Mouse (Mus musculus) hindbrain, embryonic 14.5 days (tissue): Measurements from ENCODE around the gene Birc5. TPM values are rescaled to one million over a fixed set of nuclear protein-coding genes. Genes with fewer than 3 reads are reported as not detected.

Source experiments
- ATAC-seq: fragments of 200-750 bp; cut with Nextera tagmentation; 2 replicates; pipeline ENCODE4 v1.8.0; 2017; ENCODE audit warnings: moderate number of reproducible peaks, mild to moderate bottlenecking, moderate TSS enrichment, moderate library complexity; ENCODE audit not compliant: low FRiP score
- DNase-seq: peaks from one replicate; pipeline ENCODE4 v3.0.0-alpha.2; 2015; ENCODE audit warnings: low spot score
- H3K27ac ChIP-seq: fragments of 300-500 bp; sonication (generic); 2 replicates; pipeline ENCODE4 v1.5.1; 2014; ENCODE audit warnings: mild to moderate bottlenecking, moderate library complexity
- H3K27me3 ChIP-seq: fragments of 300-500 bp; sonication (generic); 2 replicates; pipeline ENCODE4 v1.6.1; 2014; ENCODE audit warnings: mild to moderate bottlenecking, low read length, mixed read lengths; ENCODE audit not compliant: control insufficient read depth, insufficient read depth
- H3K36me3 ChIP-seq: fragments of 300-500 bp; sonication (generic); replicated peaks from 2 replicates; pipeline ENCODE4 v1.6.1; 2014; ENCODE audit not compliant: control insufficient read depth, insufficient read depth
- H3K4me1 ChIP-seq: fragments of 300-500 bp; sonication (generic); replicated peaks from 2 replicates; pipeline ENCODE4 v1.6.1; 2014; ENCODE audit warnings: antibody characterized with exemption, low read length, mixed read lengths; ENCODE audit not compliant: control insufficient read depth, insufficient read depth
- H3K4me2 ChIP-seq: fragments of 300-500 bp; sonication (generic); replicated peaks from 2 replicates; pipeline ENCODE4 v1.6.1; 2014; ENCODE audit warnings: mild to moderate bottlenecking, moderate library complexity
- H3K4me3 ChIP-seq: fragments of 300-500 bp; sonication (generic); replicated peaks from 2 replicates; pipeline ENCODE4 v1.5.1; 2014; ENCODE audit warnings: mild to moderate bottlenecking, low read length
- H3K9ac ChIP-seq: fragments of 300-500 bp; sonication (generic); 2 replicates; pipeline ENCODE4 v1.6.1; 2014
- H3K9me3 ChIP-seq: fragments of 300-500 bp; sonication (generic); 2 replicates; pipeline ENCODE4 v1.6.1; 2016; ENCODE audit warnings: low read length; ENCODE audit not compliant: control insufficient read depth
- WGBS: fragments of 180-500 bp; shearing (Covaris S2); extraction: QIAGEN DNeasy Blood & Tissue Kit; methylation state at CpG from one replicate; pipeline ENCODE4 v1.1.7; 2014; 5-methylcytosine and 5-hydroxymethylcytosine counted together
- polyA plus RNA-seq: library from polyadenylated mRNA; unstranded; fragments of >200 nt; fragmentation: Nextera tagmentation; extraction: Ambion mirVana; gene quantifications from 2 replicates; pipeline ENCODE4 v1.2.1, GENCODE M21; 2014

Gene Birc5
- polyA plus RNA-seq, 1 experiment from 2014 or later = 35.5 TPM

DNA sequence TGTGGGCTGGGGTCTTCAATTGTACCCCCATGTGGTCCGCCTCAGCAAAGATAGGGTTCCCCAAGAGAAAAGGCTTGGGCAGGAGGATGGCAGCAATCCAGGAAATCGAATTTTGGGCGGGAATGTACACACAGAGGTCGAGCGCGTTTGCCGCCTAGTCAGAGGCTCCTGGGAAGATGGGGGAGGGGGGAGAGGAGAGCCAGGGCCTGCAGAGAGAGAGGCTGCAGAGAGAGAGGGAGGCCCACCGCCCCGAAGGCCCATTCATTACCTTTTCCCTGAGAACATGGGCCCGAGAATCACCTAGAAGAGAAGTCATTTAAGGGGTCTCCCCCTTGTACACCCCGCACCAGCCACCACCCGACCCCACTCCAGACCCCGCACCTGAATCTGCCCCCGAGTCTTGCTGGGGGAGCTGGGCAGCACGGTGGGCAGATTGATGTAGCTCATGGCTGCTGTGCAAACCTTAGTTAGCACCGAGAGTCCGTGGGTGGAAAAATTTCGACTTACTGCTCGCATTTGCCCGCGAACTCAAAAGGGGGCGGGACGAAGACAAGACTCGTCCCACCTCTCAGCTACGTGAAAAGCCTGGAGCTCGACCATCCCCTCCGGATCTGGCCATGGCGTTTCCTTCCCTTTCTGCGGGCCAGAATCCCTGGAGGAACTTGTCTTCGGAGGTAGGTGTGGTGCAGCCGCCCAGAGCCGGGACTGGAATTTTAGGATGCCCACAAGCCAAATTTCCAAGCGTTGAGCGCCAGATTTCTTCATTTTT is 23.5 kb upstream of the Birc5 start, which contains the start of the genes Afmid and Tk1:
TSS of gene Afmid (plus strand) at position 592 of the 769 bp plus-strand sequence.
TSS of gene Tk1 (minus strand) at position 760 of the 769 bp plus-strand sequence.
- peak within 1 kb of the TSS; percentile 35 for H3K4me3 ChIP-seq
- under 1% methylated on average over 34 of the region's 34 CpGs for WGBS
- DNase-seq = peak; percentile 73

DNA sequence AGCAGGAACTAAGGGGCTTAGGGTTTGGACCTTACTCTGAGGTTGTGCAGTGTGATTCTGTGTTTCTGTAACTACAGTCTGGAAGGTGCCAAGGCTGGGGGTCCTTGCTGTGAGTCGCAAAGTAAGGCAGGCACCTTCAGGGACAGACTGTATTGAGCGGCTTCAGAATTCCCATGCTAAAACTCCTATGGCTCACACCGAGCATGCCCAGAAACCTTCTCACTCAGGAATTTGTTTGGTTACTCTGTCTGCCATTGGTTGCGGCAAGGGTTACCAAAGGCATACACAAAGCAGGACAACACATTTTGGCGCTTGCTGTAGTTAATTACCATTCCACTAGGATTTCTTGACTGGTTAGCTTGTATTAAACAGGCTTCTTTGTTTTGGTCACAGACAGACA is 22.9 kb upstream of the Birc5 start:
- Histone ChIP-seq H3K9ac (peak overlapping the region; percentile 50), H3K27ac (peak overlapping the region; percentile 60; the same call in 1 of the 2 replicates), H3K4me2 (peak overlapping the region; percentile 67), H3K4me1 (peaks cover 31% of the 10 kb centered on the region), H3K4me3 (peak overlapping the region; percentile 35), H3K36me3 (no peaks in the 10 kb centered on the region), H3K9me3 (no peaks in the 10 kb centered on the region), H3K27me3 (no peaks in the 10 kb centered on the region)
- no peak for ATAC-seq
- peak; percentile 37 for DNase-seq
- WGBS = 10% methylated on average over 5 of the region's 5 CpGs

More for the DNA sequence above, 23.5 kb upstream of the Birc5 start, which contains the start of the genes Afmid and Tk1:
- 0 out of 2 replicates have a peak, but pooled peaks have one; percentile 46 for ATAC-seq
- H3K9me3 ChIP-seq = no peaks in the 10 kb centered on the region
- H3K27ac ChIP-seq = peak within 1 kb of the TSS; percentile 60; the same call in 1 of the 2 replicates
- peaks cover 31% of the 10 kb centered on the region for H3K4me1 ChIP-seq
- peak within 1 kb of the TSS; percentile 50 for H3K9ac ChIP-seq
- H3K27me3 ChIP-seq = no peaks in the 10 kb centered on the region
- H3K36me3 ChIP-seq = no peaks in the 10 kb centered on the region
- peak within 1 kb of the TSS; percentile 67 for H3K4me2 ChIP-seq

DNA sequence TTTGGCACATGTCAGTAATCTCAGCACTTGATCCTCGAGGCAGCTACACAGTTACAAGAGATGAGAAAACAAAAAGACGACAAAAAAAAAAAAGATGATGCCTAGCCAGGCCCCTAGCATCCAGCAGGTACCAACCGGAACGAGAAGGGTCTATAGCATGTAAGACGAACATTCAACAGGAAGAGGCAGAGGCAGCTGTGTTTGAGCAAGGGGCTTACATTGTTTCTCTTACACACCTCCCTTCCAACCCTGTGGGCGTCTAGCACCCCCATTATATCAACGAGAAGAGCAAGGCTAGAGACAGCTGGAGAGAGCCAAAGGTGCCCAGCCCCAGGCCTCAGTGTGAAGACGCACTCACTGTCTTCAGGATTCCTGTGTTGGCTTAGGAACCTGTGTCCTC is 22.1 kb upstream of the Birc5 start:
- H3K9ac ChIP-seq = no peak overlapping the region
- ATAC-seq = no peak
- H3K36me3 ChIP-seq = no peaks in the 10 kb centered on the region
- no peaks in the 10 kb centered on the region for H3K9me3 ChIP-seq
- no peak overlapping the region for H3K27ac ChIP-seq
- no peak overlapping the region for H3K4me2 ChIP-seq
- no peak for DNase-seq
- H3K27me3 ChIP-seq = no peaks in the 10 kb centered on the region
- peaks cover 31% of the 10 kb centered on the region for H3K4me1 ChIP-seq
- H3K4me3 ChIP-seq = no peak overlapping the region
- WGBS = 73% methylated on average over 8 of the region's 8 CpGs

DNA sequence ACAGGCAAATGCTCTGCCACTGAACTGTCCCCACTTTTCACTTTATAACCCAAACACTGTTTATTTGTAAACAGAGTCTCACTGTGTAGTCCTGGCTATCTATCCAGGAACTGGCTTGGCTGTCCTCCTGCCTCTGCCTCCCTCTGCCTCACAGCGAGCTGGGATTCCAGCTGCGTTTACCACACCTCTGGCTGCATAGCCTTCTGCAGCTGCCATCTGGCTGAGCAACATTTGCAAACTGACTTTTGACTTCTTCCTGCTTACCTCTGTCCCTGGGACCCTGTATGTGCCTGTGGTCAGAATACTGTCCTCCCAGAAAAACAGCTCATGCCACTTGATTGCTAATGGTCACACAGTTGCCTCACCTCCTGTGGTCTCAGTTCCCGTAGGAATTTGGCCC is 21.7 kb upstream of the Birc5 start:
- Histone ChIP-seq H3K27me3 (no peaks in the 10 kb centered on the region), H3K4me3 (no peak overlapping the region), H3K9me3 (no peaks in the 10 kb centered on the region), H3K4me2 (no peak overlapping the region), H3K27ac (no peak overlapping the region), H3K9ac (no peak overlapping the region), H3K36me3 (no peaks in the 10 kb centered on the region), H3K4me1 (peaks cover 31% of the 10 kb centered on the region)
- no peak for ATAC-seq
- 73% methylated on average over 3 of the region's 3 CpGs for WGBS
- DNase-seq = no peak

DNA sequence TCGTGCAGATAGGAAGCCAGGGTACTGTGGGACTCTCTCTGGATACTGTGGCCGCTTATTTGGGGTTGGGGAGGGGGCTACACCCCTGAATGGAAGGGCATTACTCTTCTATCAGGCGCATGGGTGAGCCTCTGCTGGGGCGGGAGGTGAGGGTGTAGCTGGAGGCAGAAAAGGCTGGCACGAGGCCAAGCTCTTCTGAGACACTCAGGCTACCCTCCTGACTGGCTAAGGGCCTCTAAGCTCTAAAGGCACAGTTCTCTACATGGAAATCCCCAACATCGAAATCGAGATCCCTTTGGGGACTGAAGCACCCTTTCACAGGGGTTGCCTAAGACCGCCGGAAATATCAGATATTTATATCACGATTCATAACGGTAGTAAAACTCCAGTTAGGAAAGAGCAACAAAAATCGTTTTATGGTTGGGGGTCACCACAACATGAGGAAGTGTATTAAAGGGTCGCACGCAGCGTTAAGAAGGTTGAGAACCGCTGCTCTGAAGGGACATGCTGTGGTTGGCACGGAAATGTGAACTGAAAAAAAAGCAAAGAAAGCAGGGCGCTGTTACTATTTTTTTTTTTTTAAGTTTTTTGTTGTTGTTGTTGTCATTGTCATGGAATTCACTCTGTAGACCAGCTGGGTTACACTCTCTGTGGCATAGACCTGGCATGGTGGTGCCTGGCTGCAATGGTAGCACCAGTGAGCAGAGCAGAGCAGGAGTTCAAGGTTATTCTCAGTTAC is 20.7 kb upstream of the Birc5 start:
- H3K27me3 ChIP-seq = no peaks in the 10 kb centered on the region
- no peak overlapping the region for H3K4me2 ChIP-seq
- H3K4me1 ChIP-seq = peaks cover 31% of the 10 kb centered on the region
- DNase-seq (no peak), ATAC-seq (no peak)
- H3K27ac ChIP-seq = 0 out of 2 replicates have a peak overlapping the region, but pooled peaks have one; percentile 15
- H3K9ac ChIP-seq = no peak overlapping the region
- WGBS = 78% methylated on average over 18 of the region's 18 CpGs
- no peak overlapping the region for H3K4me3 ChIP-seq
- no peaks in the 10 kb centered on the region for H3K9me3 ChIP-seq
- H3K36me3 ChIP-seq = no peaks in the 10 kb centered on the region

DNA sequence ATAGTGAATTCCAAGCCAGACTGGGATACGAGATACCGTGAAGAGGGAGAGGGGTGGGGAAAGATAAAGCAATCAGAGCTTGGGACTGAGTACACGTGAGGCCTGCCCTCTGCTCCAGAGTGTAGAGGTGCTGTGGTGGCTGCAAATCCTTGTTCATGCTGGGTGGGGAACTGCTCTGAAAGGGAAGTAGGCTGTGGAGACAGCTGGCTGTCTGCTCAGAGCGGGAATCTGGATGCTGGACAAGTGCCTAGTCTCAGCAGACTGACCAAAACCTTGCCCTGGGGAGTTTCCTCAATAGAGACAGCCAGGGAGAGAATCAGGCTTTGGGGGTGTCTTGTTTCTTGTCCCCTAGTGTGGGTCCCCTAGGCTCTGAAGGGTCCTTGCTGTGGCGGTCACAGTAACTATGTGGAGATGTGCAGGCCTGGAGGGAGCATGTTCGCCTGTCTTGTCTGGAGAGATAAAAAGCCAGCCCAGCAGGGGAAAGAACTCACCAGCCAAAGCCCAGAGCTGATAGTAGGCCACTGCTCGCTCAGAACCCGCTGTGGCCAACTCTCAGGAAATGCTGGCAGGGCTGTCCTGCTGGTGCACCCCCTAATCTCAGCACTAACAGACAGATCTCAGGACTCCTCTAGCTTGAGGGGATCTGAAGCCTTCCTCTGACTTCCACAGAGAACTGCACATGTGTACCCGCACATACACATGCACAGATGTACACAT is 20.0 kb upstream of the Birc5 start:
- H3K4me2 ChIP-seq = no peak overlapping the region
- H3K27ac ChIP-seq = peak overlapping the region; percentile 15; the same call in 1 of the 2 replicates
- H3K4me1 ChIP-seq = peaks cover 29% of the 10 kb centered on the region
- DNase-seq (no peak), ATAC-seq (no peak)
- H3K4me3 ChIP-seq = no peak overlapping the region
- WGBS = 59% methylated on average over 9 of the region's 9 CpGs
- H3K9me3 ChIP-seq = no peaks in the 10 kb centered on the region
- no peak overlapping the region for H3K9ac ChIP-seq
- H3K36me3 ChIP-seq = no peaks in the 10 kb centered on the region
- no peaks in the 10 kb centered on the region for H3K27me3 ChIP-seq

DNA sequence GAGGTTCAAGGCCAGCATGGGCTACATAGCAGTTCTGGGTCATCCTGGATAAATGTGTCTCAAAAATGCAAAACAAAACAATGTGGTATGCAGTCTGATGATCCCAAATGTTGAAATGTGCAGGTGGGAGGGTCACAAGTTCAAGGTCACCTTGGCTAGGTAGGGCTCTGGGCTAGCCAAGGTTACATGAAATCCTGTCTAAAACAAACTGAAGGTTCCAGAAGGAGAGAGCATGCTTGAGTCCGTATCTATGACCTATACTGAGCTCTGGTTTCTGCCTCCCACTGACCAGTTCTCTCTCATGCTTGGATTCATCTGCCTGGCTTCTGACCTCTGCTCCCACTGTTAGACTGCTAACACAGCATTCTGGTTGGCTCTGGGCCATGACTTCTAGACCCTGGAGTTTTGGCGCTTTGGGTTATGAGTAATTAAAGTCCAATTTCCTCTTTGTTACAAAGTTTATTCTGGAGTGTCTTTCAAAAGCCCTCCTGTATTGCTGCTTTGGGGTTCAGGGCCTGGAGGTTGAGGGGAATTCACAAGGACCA is 19.3 kb upstream of the Birc5 start:
- Histone ChIP-seq H3K9ac (no peak overlapping the region), H3K9me3 (no peaks in the 10 kb centered on the region), H3K4me3 (no peak overlapping the region), H3K4me1 (peaks cover 23% of the 10 kb centered on the region), H3K4me2 (no peak overlapping the region), H3K36me3 (no peaks in the 10 kb centered on the region), H3K27me3 (no peaks in the 10 kb centered on the region), H3K27ac (no peak overlapping the region)
- no peak for ATAC-seq
- WGBS = 71% methylated on average over 2 of the region's 2 CpGs
- no peak for DNase-seq

DNA sequence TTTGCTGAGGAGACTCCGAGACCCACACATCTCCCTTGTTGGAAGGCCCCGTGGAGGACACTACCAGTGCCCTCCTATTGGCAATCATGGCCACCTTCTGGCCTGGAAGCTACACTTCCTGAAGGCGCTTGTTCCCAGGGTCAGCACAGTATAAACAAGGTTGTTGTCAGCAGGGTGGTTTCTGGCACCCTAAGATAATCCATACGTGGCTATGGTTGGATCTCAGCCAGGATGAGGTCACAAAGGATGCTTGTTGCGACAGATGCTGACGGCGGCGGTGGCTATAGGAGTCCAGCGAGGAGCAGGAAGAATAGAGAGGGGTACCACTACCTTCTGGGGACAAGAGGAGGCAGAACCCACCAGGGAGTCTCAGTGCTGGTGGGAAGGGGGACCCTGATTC is 18.6 kb upstream of the Birc5 start:
- no peaks in the 10 kb centered on the region for H3K9me3 ChIP-seq
- H3K4me3 ChIP-seq = no peak overlapping the region
- ATAC-seq (no peak), DNase-seq (no peak)
- H3K9ac ChIP-seq = no peak overlapping the region
- H3K4me2 ChIP-seq = no peak overlapping the region
- H3K4me1 ChIP-seq = peaks cover 19% of the 10 kb centered on the region
- 74% methylated on average over 9 of the region's 9 CpGs for WGBS
- H3K27me3 ChIP-seq = no peaks in the 10 kb centered on the region
- H3K27ac ChIP-seq = no peak overlapping the region
- H3K36me3 ChIP-seq = no peaks in the 10 kb centered on the region
